Mouse (Mus musculus) pancreas, adult 10 weeks (tissue): ENCODE measurements around the gene Gm29666. TPM values are rescaled to one million over a fixed set of nuclear protein-coding genes. Genes with fewer than 3 reads are reported as not detected.

Experiments
- polyA plus RNA-seq: library from polyadenylated mRNA; stranded (reverse); fragments of 350-450 nt; fragmentation: Illumina TruSeq; extraction: RNeasy Lipid Tissue Mini Kit (QIAGEN cat#74804); gene quantifications from one replicate; pipeline ENCODE4 v1.2.3, GENCODE M21; 2015; ENCODE audit warnings: low read depth, low replicate concordance; ENCODE audit not compliant: insufficient read depth

Gene Gm29666
- polyA plus RNA-seq: 0.09 TPM

GRCm38 (mm10) chr15:84919938-84920337, at the start of gene Gm29666:
Gm29666 (minus strand) TSS chr15:84920038.

GRCm38 (mm10) chr15:84922884-84923507, 3.2 kb upstream of the Gm29666 start, which contains the start of gene Nup50:
Nup50 (plus strand) TSS chr15:84923411.

Other genes starting within 250 kb of the Gm29666 start
- 2.8 TPM for gene Arhgap8, start 200.0 kb downstream of the Gm29666 start, polyA plus RNA-seq
- 2.5 TPM for gene Phf21b, start 64.0 kb downstream of the Gm29666 start, polyA plus RNA-seq
- gene Nup50, start 3.4 kb upstream of the Gm29666 start, polyA plus RNA-seq: 4.1 TPM
- 5.7 TPM for gene 5031439G07Rik, start 68.5 kb upstream of the Gm29666 start, polyA plus RNA-seq
- not detected for gene Upk3a, start 97.1 kb upstream of the Gm29666 start, polyA plus RNA-seq
- 3.5 TPM for gene Fam118a, start 108.9 kb upstream of the Gm29666 start, polyA plus RNA-seq
- gene Smc1b, start 211.9 kb upstream of the Gm29666 start, polyA plus RNA-seq: not detected
- not detected for gene Ribc2, start 212.0 kb upstream of the Gm29666 start, polyA plus RNA-seq